Mouse (Mus musculus) monocyte, adult 2 months (primary cell): ENCODE measurements around the gene Pigh.

Source experiments
- DNase-seq, 2 experiments: peaks; one replicate each; pipeline ENCODE4 v3.0.0; 2022; ENCODE audit warnings: low spot score in 2 of 2, low read depth in 1 of 2

Gene Pigh

DNA sequence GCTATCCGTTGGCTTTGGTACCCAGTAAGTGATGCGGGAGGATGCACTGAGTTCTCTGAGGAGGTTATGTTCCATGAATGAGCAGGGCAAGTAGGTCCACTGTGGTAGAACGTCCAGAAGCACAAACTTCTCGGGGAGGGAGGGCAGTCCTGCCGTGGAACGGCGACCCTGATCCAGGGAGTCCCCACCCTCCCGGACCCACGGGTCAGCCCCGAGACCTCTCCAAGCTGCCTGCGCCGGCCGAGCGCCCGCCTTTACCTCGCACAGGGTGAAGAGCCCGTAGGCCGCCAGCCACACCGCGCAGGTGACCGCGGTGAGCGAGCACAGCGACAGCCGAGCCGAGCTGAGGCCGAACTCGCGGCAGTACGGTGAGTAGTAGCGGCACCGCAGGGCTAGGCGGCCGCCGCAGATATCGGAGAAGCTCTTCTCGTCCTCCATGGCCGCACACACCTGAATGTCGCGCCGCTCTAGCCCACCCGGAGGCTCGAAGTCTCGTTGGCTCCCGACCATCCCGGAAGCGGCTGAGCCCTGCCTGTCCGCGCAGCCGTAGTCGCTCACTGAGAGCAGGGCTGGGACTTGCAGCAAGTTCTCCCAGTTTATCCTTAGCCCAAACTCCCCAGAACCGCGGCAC is at the start of gene Pigh:
Gene Pigh, minus strand, starts transcription at position 470 of the 631 bp plus-strand sequence.
- peak; percentile 42 to 64 for DNase-seq

- no peak for DNase-seq
Measured at GRCm38 (mm10) chr12:79138999-79139398, 49.5 kb upstream of the Pigh start.

- no peak for DNase-seq
Measured at GRCm38 (mm10) chr12:79136949-79137348, 47.5 kb upstream of the Pigh start.

GRCm38 (mm10) chr12:79135105-79135504 is 45.7 kb upstream of the Pigh start:
- DNase-seq, result no peak

DNA sequence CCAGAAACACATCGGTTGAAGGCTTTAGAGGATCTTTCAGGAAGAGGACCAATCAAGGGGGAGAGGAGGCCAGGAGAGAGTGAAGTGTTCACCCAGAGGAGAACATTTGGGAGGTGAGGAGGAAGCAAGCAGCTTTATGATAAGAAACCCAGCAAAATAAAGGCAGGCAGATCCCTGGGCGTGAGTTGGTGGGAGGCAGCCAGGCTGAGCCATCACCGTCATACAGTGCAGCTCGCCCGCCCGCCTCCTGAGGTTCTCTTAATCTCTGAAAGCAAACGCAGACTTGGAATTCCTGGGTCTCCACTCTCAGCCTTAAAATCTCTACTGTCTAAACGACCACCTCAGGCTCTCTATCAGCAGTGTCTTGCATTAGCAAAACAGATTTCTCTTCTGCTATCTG is 45.2 kb upstream of the Pigh start:
- no peak for DNase-seq

DNA sequence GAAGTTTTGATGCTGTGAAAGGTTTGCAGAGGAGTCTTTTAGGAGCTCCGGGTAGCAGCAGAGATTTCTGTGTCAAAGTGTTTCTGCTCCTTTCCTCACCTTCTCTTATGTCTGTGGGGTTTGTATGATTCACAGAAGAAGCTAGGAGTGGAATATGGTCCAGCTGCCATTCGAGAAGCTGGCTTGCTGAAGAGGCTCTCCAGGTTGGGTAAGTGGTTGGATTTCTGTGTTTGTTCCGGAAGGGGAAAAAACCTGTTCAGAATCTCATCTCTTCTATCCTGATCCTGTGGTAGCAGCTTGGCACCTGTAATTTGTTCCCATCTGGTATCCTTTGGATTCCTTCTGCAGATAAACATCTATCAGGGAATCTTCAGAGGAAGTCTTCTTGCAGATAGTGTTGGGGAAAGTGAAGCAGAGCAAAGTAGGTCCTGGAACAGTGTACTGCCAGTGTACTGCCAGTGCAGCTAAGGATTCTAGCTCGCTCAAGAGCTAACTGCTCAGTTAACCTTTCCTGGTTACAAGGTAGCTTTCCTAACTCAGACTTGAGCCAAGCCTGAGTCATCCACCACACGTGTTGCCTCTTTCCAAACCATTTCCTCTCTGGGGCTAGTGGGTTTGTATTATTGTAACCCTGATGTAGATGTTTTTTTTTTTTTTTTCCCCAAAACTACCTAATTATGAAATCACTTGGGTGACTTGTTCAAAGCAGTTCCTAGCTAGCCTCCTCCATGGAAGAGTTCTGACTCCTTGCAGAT is 42.4 kb upstream of the Pigh start:
- DNase-seq, result peak in 1 of 2 experiments; percentile 36

- no peak for DNase-seq
Measured at GRCm38 (mm10) chr12:79131178-79131675, 41.8 kb upstream of the Pigh start.

GRCm38 (mm10) chr12:79130299-79131177 is 41.1 kb upstream of the Pigh start, which contains the start of gene Arg2:
Gene Arg2 (plus strand): TSS chr12:79130777.
- peak in 1 of 2 experiments; percentile 51 for DNase-seq

- DNase-seq, result no peak
Measured at GRCm38 (mm10) chr12:79122820-79123219, 33.4 kb upstream of the Pigh start.

DNA sequence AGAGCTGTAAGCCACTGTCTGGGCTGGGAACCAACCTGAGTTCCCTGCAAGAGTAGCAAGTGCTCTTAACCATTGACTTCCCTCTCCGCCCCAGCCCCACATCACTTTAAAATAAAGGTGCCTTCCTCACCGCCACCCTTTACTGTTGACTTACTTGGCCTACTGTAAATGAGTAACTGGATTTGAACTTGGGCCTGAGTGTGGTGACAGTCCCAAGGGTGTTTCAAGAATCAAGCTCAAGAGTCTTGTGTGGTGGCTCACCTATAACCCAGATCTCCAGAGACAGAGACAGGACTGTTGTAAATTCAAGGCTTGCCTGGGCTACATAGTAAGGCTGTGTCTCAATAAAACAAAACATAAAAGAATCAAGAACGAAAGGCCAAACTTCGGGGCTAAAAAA is 29.5 kb upstream of the Pigh start:
- no peak for DNase-seq

DNA sequence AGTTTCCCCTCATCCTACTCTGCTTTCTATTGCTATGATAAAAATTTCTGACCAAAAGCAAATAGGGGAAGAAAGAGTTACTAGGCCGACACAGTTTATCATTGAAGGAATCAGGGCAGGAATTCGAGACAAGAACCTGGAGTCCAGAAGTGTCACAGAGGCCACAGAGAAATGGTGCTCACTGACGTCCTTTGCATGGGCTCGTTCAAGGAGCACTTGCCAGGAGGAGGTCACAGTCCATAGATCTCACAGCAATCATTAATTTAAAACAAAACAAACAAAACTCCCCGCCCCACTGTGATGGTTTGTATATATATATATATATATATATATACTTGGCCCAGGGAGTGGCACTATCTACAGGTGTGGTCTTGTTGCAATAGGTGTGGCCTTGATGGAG is 15.9 kb upstream of the Pigh start:
- DNase-seq, result no peak

DNA sequence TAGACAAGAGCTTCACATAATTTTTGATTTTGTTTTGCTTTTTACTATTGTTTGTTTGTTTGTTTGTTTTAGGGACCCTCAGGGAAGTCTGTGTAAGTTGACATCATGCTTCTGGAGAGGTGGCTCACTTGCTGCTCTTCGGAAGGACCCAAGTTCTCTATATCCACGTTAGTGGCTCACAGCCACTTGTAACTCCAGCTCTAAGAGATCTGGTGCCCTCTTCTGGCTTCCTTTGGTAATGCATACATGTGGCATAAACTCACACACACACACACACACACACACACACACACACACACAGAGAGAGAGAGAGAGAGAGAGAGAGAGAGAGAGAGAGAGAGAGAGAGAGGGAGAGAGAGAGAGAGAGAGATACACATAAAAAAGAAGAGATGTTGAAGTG is 15.1 kb upstream of the Pigh start:
- DNase-seq, result no peak

DNA sequence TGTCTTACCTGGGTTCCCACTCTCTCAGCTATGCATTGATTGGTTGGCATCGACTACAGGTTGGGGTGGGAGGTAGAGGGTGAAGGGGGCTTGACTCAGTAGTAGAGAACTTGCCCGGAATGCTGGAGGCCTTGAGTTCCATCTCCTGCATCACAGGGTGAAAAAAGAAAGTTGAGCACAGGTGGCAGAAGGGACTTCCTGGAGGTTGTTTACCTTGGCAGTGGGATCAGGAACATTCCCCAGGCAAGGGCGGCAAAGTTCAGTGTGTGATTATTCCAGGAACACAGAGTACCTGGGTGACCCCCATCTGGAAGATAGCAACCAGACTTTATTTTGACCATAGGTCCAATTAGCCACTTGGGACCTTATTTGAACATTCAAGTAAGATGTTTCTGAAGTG is 14.3 kb upstream of the Pigh start:
- no peak for DNase-seq

DNA sequence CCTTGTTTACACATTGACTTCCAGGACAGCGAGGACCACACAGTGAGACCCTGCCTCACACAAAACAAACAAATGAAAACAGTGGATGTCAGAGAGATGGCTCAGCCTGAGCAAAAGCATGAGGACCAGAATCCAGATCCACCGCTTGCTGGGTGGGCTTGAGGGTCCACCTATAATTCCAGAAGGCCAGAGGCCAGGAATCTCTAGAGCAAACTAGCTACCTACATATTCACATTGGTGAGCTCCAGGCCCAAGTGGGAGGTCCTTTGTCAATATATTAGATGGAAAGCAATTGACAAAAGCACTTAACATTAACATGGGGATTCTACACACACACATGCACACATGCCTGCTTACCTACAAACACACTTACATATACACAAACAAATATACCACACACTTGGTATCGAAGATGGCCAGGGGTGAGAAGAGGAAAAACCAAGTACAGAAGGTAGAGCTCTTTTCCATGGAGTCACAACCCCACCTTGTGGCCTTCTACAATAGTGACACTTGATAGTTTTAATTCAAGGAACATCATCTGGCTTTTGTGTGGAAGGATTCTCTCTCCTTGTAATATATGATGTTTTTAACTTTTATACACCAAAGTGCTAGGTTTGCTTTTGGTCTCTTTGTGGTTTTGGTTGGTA is 7.8 kb upstream of the Pigh start:
- no peak for DNase-seq

- DNase-seq, result peak in 1 of 2 experiments; percentile 40
Measured at GRCm38 (mm10) chr12:79092569-79092968, 3.1 kb upstream of the Pigh start.

- no peak for DNase-seq
Measured at GRCm38 (mm10) chr12:79073362-79073761, 16.1 kb downstream of the Pigh start.

GRCm38 (mm10) chr12:79072576-79072975 is 16.9 kb downstream of the Pigh start:
- DNase-seq, result no peak

GRCm38 (mm10) chr12:79070736-79071333 is 18.6 kb downstream of the Pigh start:
- no peak for DNase-seq

- no peak for DNase-seq
Measured at GRCm38 (mm10) chr12:79069916-79070315, 19.5 kb downstream of the Pigh start.

GRCm38 (mm10) chr12:79069187-79069608 is 20.3 kb downstream of the Pigh start:
- no peak for DNase-seq

GRCm38 (mm10) chr12:79068306-79068705 is 21.1 kb downstream of the Pigh start:
- no peak for DNase-seq
